Mouse (Mus musculus): Measurements from ENCODE around the gene Stpg2. TPM values are rescaled to one million over a fixed set of nuclear protein-coding genes. Genes with fewer than 3 reads are reported as not detected.
A peak's percentile ranks its signal among the peaks of the same experiment; 100 is the strongest.
"Not testable (repeated sequence)": the region's sequence is repeated elsewhere in the genome, so short reads cannot be mapped to it uniquely, and the experiment has no call there.

Stpg2 gene
- 0.10 and 0.19 TPM in 2 replicates for polyA plus RNA-seq (2012; rRNA removed)

DNA sequence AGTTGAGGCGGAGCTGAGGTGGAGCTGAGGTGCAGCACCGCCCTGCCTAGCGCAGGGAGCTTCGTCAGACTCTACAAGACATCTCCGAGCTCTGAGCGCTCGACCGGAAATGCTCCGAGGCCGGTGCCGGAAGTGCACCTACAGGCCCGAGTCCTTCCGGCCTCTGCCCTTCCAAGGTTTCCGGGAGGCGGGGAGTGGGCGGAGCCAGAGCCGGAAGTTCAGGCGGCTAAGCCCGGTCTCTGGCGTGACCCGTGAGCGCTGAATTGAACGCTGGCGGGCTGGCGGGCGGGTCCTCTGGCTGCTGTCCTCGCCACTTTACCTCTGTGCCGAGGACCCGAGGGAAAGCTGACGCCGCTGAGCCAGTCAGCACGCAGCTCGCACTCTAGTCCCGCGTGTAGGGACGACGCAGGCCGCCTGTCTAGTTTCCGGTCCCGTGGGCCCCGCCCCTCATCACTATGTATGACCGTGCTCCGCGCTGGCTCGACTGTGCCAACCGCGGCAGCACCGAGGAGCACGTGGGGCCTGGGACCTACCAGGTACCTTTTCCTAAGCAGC lies at the start of gene Stpg2:
TSS of gene Stpg2 (plus strand) at position 251 of the 555 bp plus-strand sequence.
- DNase-seq (ENCODE audit: low read depth) = peak; percentile 34

DNA sequence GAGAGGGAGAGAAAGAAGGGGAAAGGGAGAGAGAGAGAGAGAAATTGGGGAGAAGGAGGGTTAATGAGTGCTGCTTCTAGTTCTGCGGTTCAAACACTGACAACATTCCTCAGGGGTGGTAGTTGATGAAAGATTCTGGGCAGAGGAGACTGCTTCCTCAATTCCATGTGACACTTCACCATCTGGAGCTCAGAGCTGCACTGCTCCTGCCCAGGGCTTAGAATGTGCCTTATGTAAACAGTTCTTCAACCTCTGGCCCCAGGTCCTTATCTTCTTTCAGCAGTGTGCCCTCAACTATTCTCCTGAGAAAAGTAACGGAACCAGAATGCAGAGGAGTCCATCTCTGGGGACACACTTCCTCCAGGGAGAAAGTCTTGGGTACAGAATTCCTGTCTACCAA lies 43.3 kb upstream of the Stpg2 start:
- DNase-seq (ENCODE audit: low read depth) = no peak

GRCm38 (mm10) chr3:139162658-139163057 lies 42.8 kb upstream of the Stpg2 start:
- no peak for DNase-seq (ENCODE audit: low read depth)

DNA sequence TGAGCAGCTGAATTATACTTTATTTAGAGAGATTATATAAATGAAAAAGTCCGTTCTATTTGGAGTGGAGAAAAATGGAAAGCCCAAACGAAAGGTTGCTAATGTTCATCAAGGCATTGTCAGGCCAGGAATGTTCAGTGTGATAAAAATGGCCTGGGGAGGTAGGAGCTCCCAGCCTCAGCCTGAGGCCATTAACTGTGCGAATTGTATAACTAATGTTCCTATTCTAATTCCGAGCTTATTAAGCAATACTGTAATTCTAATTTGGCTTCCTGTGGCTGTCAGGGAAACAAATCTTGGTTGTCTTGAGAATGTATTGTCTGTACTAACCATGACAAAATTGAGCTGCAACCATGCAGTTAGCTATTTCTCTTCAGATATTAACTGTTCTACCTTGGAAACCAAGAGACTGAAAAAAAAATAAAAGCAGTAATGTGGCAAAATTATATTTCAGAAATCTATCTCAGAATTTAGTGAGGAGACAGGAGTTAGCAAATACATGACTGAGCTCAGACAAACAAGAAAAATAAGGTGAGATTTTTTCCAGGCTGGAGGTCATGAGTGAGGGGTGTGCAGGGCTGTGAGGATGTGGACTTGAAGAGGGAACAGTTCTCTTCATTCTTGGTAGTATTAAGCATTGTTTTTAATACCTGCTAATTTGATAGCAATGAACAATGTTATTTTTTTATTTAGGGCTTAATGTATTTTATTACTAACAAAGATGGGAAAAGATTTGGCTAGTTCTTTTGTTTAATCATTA lies 36.8 kb upstream of the Stpg2 start:
- no peak for DNase-seq (ENCODE audit: low read depth)

GRCm38 (mm10) chr3:139169740-139170139 lies 35.8 kb upstream of the Stpg2 start:
- DNase-seq (ENCODE audit: low read depth) = no peak

DNA sequence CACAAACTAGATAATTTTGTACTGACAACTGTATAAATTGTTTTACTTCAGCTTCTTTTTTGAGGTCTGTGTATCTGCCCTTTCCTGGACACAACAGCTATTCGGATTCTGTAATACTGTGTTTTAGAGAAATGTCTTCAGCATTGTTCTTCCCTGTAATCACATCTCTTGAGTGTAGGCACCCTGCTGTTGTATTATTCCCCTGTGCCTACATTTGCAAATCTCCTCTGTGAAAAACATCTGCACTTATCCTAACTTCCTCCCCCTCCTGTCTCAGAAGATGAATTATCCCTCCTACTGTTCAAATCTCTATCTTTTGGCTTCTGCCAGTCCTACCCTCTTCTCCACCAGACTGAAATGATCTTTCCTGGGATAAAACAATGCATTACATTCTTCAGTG lies 28.6 kb upstream of the Stpg2 start:
- no peak for DNase-seq (ENCODE audit: low read depth)

- DNase-seq (ENCODE audit: low read depth) = no peak
These were observed 14.0 kb upstream of the Stpg2 start for GRCm38 (mm10) chr3:139191541-139191940.

GRCm38 (mm10) chr3:139193917-139194316 lies 11.6 kb upstream of the Stpg2 start:
- no peak for DNase-seq (ENCODE audit: low read depth)

DNA sequence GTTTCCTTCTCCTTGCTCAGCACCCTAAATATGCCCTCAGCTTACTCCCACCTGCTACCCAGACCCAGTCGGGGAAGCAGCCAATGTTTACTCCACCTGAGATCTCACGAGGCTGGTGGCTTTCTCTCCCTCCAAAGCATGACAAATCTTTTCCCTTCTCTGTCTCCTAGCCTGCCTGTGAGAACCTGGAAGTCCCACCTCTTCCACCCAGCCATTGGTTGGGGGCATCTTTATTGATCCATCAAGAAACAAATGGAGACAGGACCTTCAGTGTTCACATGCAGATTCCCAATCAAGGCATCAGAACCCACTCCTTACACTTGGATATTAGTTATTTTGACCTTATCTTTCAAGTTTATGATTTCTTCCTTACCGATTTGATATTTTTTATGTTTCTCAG lies 7.1 kb upstream of the Stpg2 start:
- DNase-seq (ENCODE audit: low read depth) = no peak

DNA sequence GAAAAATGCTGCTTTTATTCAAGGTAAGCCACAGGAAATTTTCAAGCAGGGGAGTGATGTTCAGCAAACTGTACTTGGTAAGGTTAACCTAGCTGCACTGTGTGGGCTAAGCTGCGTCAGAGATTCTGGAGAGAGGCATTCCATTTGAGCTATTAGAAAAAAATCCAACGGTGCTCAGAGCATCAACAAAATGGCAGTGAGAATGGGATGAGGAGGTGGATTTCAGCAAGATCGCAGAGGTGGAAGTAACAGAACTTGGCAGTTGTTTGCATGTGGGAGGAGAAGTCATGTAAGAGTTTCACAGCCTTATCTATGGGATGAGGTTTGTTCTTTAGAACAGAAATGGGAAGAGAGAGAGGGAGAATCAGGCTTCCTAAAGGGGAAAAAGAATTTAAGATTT lies 5.2 kb upstream of the Stpg2 start:
- DNase-seq (ENCODE audit: low read depth) = no peak

- DNase-seq (ENCODE audit: low read depth) = no peak
These were observed 11.5 kb downstream of the Stpg2 start for GRCm38 (mm10) chr3:139216945-139217344.

DNA sequence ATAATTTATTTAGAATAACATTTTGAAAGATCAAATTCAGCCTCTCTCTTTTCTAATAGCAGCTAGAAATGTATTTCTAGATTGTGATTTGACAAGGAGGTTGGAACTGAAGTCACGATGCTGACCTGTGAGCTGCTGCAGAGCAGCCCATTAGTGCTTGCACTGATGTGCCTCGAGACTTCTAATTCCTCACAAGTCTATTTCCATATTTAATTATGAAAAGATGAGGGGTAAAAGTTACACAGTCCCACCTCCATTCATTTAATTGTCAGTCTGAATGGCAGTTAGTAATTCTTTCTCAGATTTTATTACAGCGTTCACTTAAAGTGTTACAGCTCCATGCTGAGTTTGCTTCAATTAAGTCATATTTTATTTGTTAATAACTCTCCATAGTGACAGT lies 19.6 kb downstream of the Stpg2 start:
- DNase-seq (ENCODE audit: low read depth) = no peak

DNA sequence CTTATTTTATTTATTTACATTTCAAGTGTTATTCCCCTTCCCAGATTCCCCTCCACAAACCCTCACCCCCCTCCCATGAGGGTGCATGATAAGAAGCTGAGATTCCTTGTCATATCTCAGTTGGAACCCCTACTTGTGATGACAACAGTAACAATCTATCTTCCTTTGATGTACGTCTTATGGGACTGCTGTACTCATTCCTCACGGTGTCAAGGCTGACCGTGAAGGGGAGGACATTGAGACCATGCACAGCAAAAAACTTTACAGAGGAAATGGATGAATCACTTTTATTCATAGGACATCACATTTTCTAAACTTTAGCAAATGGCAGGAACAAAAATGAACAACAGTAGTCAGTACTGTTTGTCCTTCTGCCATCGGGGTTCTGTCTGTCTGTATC lies 21.3 kb downstream of the Stpg2 start:
- DNase-seq (ENCODE audit: low read depth) = no peak

DNA sequence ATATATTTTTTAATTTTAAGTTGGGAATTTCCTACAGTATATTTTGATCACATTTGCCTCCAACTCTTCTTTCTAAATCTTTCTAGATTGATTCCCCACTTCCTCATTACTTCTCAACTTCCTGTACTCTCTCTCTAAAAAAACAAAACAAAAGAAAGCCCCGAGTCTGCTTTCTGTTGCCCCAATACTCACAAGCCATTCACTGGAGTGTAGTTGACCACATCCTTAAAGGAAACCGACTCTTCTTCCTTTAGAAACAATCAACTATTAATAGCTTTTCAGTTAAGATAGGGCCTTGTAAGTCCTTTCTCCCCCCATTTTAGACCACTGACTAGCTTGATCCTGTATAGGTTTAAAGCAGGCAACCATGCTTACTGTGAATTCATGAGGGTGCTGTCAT lies 39.7 kb downstream of the Stpg2 start:
- no peak for DNase-seq (ENCODE audit: low read depth)

- DNase-seq (ENCODE audit: low read depth) = no peak
These were observed 41.0 kb downstream of the Stpg2 start for GRCm38 (mm10) chr3:139246508-139246907.

- not testable (repeated sequence) for DNase-seq (ENCODE audit: low read depth)
These were observed 56.9 kb downstream of the Stpg2 start for GRCm38 (mm10) chr3:139262359-139262758.

DNA sequence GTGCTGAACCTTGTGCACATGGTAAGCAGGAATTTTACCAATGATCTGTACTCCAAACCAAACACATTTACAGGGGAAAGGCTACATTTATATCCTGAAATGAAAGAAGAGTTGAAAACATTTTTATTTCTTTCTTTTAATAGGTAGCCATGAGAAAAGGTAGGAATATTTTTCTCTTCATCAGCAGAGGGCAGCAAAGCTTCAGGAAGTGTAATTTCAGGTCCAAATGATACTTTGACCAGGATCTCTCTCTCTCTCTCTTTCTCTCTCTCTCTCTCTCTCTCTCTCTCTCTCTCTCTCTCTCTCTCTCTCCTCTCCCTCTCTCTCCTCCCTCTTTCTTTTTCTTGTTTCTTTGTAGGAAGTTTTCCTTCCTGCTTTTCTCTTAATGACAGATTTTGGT lies 92.4 kb downstream of the Stpg2 start:
- DNase-seq (ENCODE audit: low read depth) = no peak

GRCm38 (mm10) chr3:139308078-139308809 lies 102.8 kb downstream of the Stpg2 start:
- no peak for DNase-seq (ENCODE audit: low read depth)

DNA sequence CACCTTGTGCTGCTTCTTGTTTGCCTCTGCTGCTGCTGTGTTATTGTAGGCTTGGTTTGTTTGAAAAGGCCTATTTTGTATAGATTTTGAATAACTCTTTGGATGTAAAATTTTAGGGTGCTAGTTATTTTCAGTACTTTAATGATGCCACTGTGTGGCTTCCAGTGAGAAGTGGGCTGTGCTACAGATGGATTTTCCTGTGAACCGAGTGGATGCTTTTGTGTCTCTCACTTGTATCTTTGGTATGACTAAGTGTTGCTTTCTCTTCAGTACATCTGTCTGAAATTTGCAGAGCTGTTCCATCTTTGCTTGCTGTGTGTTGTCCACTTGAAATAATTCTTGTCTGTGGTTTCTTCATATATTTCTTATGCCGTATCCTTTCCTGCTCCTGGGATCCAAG lies 106.2 kb downstream of the Stpg2 start:
- no peak for DNase-seq (ENCODE audit: low read depth)

- DNase-seq (ENCODE audit: low read depth) = no peak
These were observed 175.0 kb downstream of the Stpg2 start for GRCm38 (mm10) chr3:139380494-139380893.

- no peak for DNase-seq (ENCODE audit: low read depth)
These were observed 191.8 kb downstream of the Stpg2 start for GRCm38 (mm10) chr3:139397077-139397865.

DNA sequence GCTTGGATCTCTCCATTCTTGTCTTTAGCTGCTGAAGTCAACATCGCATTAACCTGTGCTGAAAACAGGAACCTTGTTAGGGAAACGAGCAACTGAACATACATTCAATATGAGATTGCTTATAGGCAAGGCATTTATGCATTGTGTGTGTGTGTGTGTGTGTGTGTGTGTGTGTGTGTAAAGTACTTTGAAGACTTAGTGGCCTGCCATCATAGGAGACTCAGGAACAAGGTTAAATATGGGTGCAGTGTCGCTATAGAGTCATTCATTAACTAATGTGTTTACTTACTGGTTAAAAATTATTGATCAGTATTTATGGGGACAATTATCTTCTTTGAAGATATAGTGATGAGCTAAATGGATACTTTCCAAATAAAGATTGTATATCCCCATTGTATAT lies 199.2 kb downstream of the Stpg2 start:
- no peak for DNase-seq (ENCODE audit: low read depth)

Data from gonadal fat pad, adult 2 months (tissue).